Mouse (Mus musculus) E14TG2a.4 (cell line): ENCODE results near the gene Foxp3.

Experiments used
- CTCF ChIP-seq: conservative IDR thresholded peaks from 2 replicates; pipeline ENCODE4 v1.5.1; 2014; ENCODE audit warnings: low read length
- NANOG ChIP-seq: IDR thresholded peaks from 2 replicates; pipeline ENCODE4 v1.6.1; 2014; ENCODE audit warnings: borderline replicate concordance, low read length, mixed read lengths

DNA sequence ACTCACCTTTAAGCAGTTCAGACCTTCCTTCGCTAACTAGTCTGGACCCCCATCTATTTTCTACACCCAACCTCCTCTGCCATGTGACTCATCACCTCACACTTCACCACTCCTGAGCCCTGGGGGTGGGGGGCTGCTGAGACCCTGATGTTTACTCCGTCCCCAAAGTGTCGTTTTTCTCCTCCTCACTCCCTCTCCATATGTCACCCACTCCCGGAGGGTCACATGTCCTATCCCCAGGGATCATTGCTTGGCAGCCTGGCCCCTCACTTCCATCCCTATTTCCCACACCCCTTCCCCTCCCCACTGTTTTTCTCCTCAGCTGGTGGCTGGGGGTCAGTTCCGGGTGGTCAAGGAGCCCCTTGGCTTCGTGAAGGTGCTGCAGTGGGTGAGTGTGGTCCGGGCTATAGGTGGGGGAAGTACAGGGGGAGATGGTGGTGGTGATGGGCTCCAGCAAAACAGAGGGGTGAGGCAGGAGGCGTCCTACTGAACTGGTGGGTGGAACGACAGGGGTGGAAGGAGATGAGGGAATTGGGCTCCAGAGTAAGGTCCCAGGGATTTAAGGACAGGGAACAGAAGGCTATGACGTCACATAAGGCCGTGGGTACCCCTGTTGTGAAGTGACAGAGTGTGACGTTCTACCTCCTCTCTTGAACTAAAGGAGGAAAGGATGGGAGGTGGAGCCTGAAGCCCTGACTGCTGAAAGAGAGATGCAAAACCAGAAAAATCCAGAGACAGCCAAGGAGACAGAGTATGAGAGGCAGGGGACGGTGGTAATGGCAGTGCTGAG lies 66.3 kb downstream of the Foxp3 start:
- no peak for TF ChIP-seq CTCF
- no peak for TF ChIP-seq NANOG
